Mouse (Mus musculus): Measurements from ENCODE around the gene Serpinf1. TPM values are rescaled to one million over a fixed set of nuclear protein-coding genes. Genes with fewer than 3 reads are reported as not detected.
A peak's percentile ranks its signal among the peaks of the same experiment; 100 is the strongest.

The Serpinf1 gene
- total RNA-seq (2021), result 10 to 100 TPM; 14.7 to 18.2 TPM

GRCm38 (mm10) chr11:75422013-75422792, at the start of gene Serpinf1:
Gene Serpinf1 (minus strand): TSS chr11:75422701.
- DNase-seq (ENCODE audit: extremely low spot score in 1 of 2, low spot score in 2 of 2), result no peak
- intact Hi-C loops (cut with DNase I), result no loop called here

DNA sequence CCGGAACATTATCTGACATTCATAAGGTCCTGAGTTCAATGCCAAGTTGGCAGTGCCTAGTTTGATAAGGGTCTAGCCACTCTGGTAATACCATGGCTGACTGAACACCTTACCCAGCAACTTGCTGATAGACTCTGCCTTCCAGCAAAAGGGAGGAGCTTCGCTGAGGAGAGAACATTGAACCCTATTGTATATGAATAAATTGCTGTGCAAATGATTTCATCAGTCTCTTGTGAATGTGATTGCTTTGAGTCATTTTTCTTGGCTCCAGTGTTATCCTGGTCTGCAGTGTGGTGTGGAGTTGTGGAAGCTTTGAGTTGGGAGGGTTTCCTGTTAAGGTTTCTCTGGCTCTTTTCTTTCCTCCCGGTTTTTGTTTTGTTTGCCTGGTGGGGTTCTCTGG, 48.2 kb upstream of the Serpinf1 start:
- DNase-seq (ENCODE audit: extremely low spot score in 1 of 2, low spot score in 2 of 2), result no peak
- intact Hi-C loops (cut with DNase I), result no loop called here

- intact Hi-C loops (cut with DNase I), result no loop called here
These were observed 46.8 kb upstream of the Serpinf1 start for GRCm38 (mm10) chr11:75469261-75469660.

GRCm38 (mm10) chr11:75468410-75468809, 45.9 kb upstream of the Serpinf1 start:
- intact Hi-C loops (cut with DNase I), result no loop called here
- DNase-seq (ENCODE audit: extremely low spot score in 1 of 2, low spot score in 2 of 2), result no peak

More at GRCm38 (mm10) chr11:75469261-75469660, 46.8 kb upstream of the Serpinf1 start:
- no peak for DNase-seq (ENCODE audit: extremely low spot score in 1 of 2, low spot score in 2 of 2)

GRCm38 (mm10) chr11:75467512-75468215, 45.2 kb upstream of the Serpinf1 start:
- DNase-seq (ENCODE audit: extremely low spot score in 1 of 2, low spot score in 2 of 2), result peak in 1 of 2 experiments; percentile 70
- intact Hi-C loops (cut with DNase I), result no loop called here

GRCm38 (mm10) chr11:75466731-75467505, 44.4 kb upstream of the Serpinf1 start:
- DNase-seq (ENCODE audit: extremely low spot score in 1 of 2, low spot score in 2 of 2), result no peak
- intact Hi-C loops (cut with DNase I), result no loop called here

DNA sequence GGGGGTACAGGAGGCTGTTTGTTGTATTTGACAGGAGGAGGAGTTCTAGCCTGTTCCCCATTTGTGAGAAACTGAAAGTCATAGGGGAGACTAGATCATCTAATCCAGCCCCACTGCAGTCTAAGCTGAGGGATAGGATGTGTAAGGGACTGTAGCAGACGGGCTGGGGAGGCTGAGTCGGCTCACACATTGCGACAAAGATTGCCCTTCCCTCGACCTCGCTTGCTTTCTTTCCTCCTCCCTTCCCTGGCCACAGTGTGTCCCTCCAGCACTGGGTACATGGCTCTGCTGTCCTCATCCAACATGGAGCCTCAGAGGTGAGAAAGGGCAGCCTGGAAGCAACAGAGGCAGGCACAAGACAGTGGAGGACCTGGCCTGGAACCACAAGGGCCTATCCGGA, 42.5 kb upstream of the Serpinf1 start:
- intact Hi-C loops (cut with DNase I), result no loop called here
- no peak for DNase-seq (ENCODE audit: extremely low spot score in 1 of 2, low spot score in 2 of 2)

DNA sequence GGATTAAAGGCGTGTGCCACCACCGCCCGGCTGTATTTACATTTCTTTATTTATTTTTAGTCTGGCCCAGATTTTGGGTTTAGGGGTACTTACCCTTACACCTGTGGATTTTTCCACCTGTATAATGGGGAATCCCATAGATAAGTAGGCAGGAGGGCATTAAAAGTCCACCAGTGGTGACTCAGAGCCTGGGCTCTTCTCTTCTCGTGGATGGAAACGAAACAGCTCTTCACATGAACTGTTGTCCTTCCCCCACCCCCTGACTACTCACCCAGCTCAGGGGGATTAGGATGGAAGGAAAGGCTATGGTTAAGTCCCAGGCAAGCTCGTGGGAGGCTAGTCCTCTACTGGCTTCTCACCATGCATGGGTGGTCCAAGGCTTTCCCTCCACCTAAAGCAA, 41.9 kb upstream of the Serpinf1 start:
- DNase-seq (ENCODE audit: extremely low spot score in 1 of 2, low spot score in 2 of 2), result no peak
- intact Hi-C loops (cut with DNase I), result no loop called here

DNA sequence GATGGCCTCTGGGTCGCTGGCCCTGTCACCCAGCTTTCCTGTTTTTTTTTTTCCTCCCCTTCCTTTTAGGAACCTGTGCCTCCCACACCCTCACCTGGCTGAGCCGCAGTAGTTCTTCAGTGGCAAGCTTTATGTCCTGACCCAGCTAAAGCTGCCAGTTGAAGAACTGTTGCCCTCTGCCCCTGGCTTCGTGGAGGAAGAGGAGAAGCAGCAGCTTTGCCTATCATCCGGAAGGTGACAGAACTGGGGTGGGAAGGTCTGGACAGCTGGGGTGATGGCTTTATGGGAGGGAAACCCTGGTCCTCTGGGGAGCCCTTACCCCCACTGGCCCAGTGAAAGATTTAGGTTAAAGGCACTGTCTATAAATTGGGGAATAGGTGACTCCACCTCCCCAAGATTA, 41.1 kb upstream of the Serpinf1 start:
- intact Hi-C loops (cut with DNase I), result no loop called here
- no peak for DNase-seq (ENCODE audit: extremely low spot score in 1 of 2, low spot score in 2 of 2)

DNA sequence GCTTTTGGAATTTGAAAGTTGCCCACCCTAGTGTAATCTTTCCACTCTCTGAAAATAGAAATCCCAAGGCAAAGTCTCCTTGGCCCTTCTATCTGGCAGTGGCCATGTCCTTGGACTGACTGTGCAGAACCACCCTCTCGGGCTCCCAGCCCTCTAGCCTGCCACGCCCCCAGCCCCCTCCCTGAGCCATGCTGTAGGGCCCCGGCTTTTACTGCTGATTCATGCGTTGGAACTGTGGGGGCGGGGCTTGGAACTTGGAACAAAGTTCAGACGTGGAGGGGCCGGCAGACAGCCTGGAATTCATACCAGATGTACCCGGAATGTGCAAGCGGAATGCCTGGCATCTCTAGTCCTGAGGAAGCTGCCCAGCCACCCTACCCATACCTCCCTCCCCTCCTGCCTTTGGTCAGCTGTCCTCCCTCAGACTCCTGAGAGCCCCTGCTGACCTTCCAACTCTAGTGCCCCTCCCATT, 40.4 kb upstream of the Serpinf1 start:
- intact Hi-C loops (cut with DNase I), result no loop called here
- peak in 1 of 2 experiments; percentile 94 for DNase-seq (ENCODE audit: extremely low spot score in 1 of 2, low spot score in 2 of 2)

DNA sequence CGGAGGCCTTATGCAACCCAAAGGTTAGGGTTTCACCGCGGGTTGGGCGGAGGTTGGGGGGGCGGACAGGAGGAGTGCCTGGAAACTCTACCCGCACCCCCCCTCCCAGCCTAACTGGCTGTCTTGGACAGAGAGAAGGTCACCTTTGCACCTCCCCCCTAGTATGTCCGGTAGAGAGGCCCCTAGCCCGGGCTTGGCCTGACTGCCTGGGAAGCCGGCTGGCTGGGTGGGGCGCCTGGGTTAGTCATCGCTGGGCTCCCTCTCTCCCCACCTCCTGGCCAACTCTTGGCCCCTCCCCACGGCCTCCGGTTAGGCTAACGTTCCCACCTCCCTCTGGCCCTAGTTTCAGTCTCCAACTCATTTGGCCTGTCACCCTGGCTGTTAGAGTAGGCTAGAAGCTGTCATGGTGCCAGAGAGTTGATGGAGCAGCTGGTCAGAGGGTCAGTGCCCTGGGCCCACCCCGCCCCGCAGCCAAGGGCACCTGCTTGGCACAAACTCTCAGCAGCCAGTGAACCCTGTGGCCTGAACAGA, 39.8 kb upstream of the Serpinf1 start:
- intact Hi-C loops (cut with DNase I), result no loop called here
- DNase-seq (ENCODE audit: extremely low spot score in 1 of 2, low spot score in 2 of 2), result peak in 1 of 2 experiments; percentile 83

- DNase-seq (ENCODE audit: extremely low spot score in 1 of 2, low spot score in 2 of 2), result no peak
- intact Hi-C loops (cut with DNase I), result no loop called here
These were observed 39.3 kb upstream of the Serpinf1 start for GRCm38 (mm10) chr11:75461743-75462252.

- intact Hi-C loops (cut with DNase I), result no loop called here
- DNase-seq (ENCODE audit: extremely low spot score in 1 of 2, low spot score in 2 of 2), result peak; percentile 100
These were observed 38.6 kb upstream of the Serpinf1 start, which contains the start of gene Tlcd2 for GRCm38 (mm10) chr11:75460844-75461742. Gene Tlcd2 (plus strand): TSS chr11:75461715.

DNA sequence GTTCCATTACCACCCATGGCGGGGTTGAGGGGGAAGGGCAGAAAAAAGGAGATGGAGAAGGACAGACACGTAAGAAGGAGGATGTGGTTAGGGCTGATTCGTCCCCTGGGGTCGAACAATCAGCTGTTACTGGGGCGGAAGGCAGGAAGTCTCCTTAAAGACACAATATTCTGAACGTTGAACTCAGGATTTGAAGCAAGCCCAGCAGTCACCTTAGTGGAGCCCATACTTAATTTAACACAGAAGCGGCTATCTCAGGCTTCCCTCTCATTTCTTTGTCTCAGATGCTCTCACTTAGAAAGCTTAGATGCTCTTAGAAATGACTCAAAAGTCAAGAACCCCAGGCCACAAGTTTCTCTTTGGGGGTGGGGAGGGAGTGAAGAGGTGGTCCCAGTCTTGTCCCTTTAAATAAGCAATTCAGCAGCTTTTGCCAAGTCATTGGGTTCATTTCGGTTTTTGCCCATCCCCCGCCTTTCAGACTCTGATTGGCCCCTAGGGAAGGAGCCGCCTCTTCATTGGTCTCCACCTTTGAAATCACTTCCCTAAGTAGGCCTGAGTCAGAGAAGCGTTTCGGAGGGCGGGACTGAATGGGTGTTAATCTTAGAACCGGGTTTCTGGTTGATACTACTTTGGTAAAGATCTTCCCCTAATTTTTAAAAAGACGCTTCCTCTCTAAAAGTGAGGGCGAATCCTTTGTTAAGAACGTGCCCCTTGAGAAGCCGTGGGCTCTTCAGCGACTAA, 37.8 kb upstream of the Serpinf1 start:
- intact Hi-C loops (cut with DNase I), result no loop called here

DNA sequence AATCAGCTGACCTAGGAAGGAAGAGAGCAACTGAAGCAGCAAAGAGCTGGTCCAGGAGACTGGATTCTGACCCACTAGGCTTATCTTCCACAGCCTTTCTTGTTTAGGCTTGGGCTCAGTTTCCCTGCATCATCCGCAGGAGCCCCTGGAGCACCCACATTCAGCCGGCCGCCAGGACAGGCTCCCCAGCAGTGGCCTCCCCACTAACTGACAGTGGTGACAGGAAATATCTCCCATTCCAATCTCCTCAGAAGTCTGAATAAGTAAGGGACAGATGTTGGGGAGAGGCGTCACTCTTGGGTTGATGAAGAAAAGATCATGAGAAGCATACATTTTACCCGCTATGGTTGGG, 37.2 kb upstream of the Serpinf1 start:
- DNase-seq (ENCODE audit: extremely low spot score in 1 of 2, low spot score in 2 of 2), result no peak
- intact Hi-C loops (cut with DNase I), result loop anchor here (10.0 kb wide), 1 partner anchor 275 kb away; no protein-coding TSS in a partner anchor

More for the DNA sequence above, 37.8 kb upstream of the Serpinf1 start:
- DNase-seq (ENCODE audit: extremely low spot score in 1 of 2, low spot score in 2 of 2), result peak; percentile 93 to 95

GRCm38 (mm10) chr11:75459141-75459711, 36.7 kb upstream of the Serpinf1 start:
- intact Hi-C loops (cut with DNase I), result loop anchor here (10.0 kb wide), 1 partner anchor 274 kb away; no protein-coding TSS in a partner anchor
- no peak for DNase-seq (ENCODE audit: extremely low spot score in 1 of 2, low spot score in 2 of 2)

GRCm38 (mm10) chr11:75458628-75459041, 36.1 kb upstream of the Serpinf1 start:
- intact Hi-C loops (cut with DNase I), result loop anchor here (10.0 kb wide), 1 partner anchor 274 kb away; no protein-coding TSS in a partner anchor
- DNase-seq (ENCODE audit: extremely low spot score in 1 of 2, low spot score in 2 of 2), result no peak
